Mouse (Mus musculus) heart, embryonic 16.5 days (tissue): ENCODE results near the gene Trappc1. TPM values are rescaled to one million over a fixed set of nuclear protein-coding genes. Genes with fewer than 3 reads are reported as not detected.

ENCODE experiments used
- ATAC-seq: fragments of 200-750 bp; cut with Nextera tagmentation; replicated peaks from 2 replicates; pipeline ENCODE4 v1.8.0; 2017; ENCODE audit warnings: moderate number of reproducible peaks; ENCODE audit not compliant: insufficient read depth, low FRiP score; ENCODE audit errors: extremely low read depth
- H3K27ac ChIP-seq: fragments of 300-500 bp; sonication (generic); 2 replicates; pipeline ENCODE4 v1.5.1; 2014; ENCODE audit warnings: mild to moderate bottlenecking, low read length, control low read depth, moderate library complexity
- H3K27me3 ChIP-seq: fragments of 300-500 bp; sonication (generic); 2 replicates; pipeline ENCODE4 v1.6.1; 2014; ENCODE audit warnings: low read length, mixed read lengths; ENCODE audit not compliant: control insufficient read depth, insufficient read depth
- H3K36me3 ChIP-seq: fragments of 300-500 bp; sonication (generic); 2 replicates; pipeline ENCODE4 v1.6.1; 2014; ENCODE audit not compliant: control insufficient read depth, insufficient read depth
- H3K4me1 ChIP-seq: fragments of 300-500 bp; sonication (generic); 2 replicates; pipeline ENCODE4 v1.6.1; 2014; ENCODE audit warnings: low read length, mixed read lengths; ENCODE audit not compliant: control insufficient read depth, insufficient read depth
- H3K4me2 ChIP-seq: fragments of 300-500 bp; sonication (generic); 2 replicates; pipeline ENCODE4 v1.6.1; 2014; ENCODE audit warnings: low read depth, mild to moderate bottlenecking, control low read depth, low read length
- H3K4me3 ChIP-seq: fragments of 300-500 bp; sonication (generic); 2 replicates; pipeline ENCODE4 v1.5.1; 2014; ENCODE audit warnings: mild to moderate bottlenecking, control low read depth, low read length
- H3K9ac ChIP-seq: fragments of 300-500 bp; sonication (generic); 2 replicates; pipeline ENCODE4 v1.6.1; 2014; ENCODE audit warnings: low read length, control low read depth
- H3K9me3 ChIP-seq: fragments of 300-500 bp; sonication (generic); replicated peaks from 2 replicates; pipeline ENCODE4 v1.6.1; 2016; ENCODE audit warnings: low read length; ENCODE audit not compliant: control insufficient read depth
- WGBS: fragments of 180-500 bp; shearing (Covaris S2); extraction: QIAGEN DNeasy Blood & Tissue Kit; methylation state at CpG from one replicate; pipeline ENCODE4 v1.1.7; 2014; 5-methylcytosine and 5-hydroxymethylcytosine counted together
- polyA plus RNA-seq: library from polyadenylated mRNA; unstranded; fragments of >200 nt; fragmentation: Nextera tagmentation; extraction: Ambion mirVana; gene quantifications from 2 replicates; pipeline ENCODE4 v1.2.1, GENCODE M21; 2015

Trappc1 gene
- 176 and 179 TPM in 2 replicates for polyA plus RNA-seq

DNA sequence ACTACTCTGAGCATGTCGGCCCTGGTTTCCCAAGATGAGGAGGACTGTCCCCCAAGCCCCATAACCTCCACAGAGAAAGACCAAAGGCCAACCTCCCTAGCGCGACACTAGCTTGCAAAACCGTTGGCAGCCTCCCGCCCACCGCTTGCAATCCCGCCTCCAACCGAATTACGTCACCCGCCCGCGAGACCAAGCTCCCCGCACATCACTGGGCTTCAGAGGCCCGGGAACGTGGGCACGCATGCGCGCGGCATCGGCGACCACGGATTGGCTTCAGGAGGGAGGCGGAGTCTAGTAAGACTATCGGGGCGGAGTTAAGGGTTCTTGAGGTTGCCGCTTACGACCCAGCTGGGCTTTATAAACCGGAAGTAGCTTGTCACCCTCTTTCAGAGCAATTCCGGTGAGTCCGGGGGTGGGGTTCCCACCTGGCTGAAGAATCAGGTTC, at the start of gene Trappc1, which contains the start of gene Cntrob:
Gene Trappc1, plus strand, starts transcription at position 314 of the 445 bp plus-strand sequence.
Gene Cntrob, minus strand, starts transcription at position 109 of the 445 bp plus-strand sequence.
- H3K4me1 ChIP-seq = peaks cover 29% of the 10 kb centered on the region
- H3K27ac ChIP-seq = peak within 1 kb of the TSS; percentile 88
- peaks cover 12% of the 10 kb centered on the region; the same call in 1 of the 2 replicates for H3K36me3 ChIP-seq
- peaks cover 9% of the 10 kb centered on the region; the same call in 1 of the 2 replicates for H3K27me3 ChIP-seq
- peak within 1 kb of the TSS; percentile 91 for H3K4me2 ChIP-seq
- ATAC-seq = peak; percentile 93
- WGBS = 0% methylated on average over 30 of the region's 30 CpGs
- H3K4me3 ChIP-seq = peak within 1 kb of the TSS; percentile 68
- no peaks in the 10 kb centered on the region for H3K9me3 ChIP-seq
- H3K9ac ChIP-seq = peak within 1 kb of the TSS; percentile 89

- Histone ChIP-seq H3K4me3 (no peak overlapping the region), H3K4me2 (no peak overlapping the region), H3K9me3 (no peaks in the 10 kb centered on the region), H3K9ac (no peak overlapping the region), H3K27me3 (0 out of 2 replicates have a peak, but pooled peaks cover under 1% of the 10 kb centered on the region), H3K36me3 (no peaks in the 10 kb centered on the region), H3K4me1 (peaks cover 4% of the 10 kb centered on the region; the same call in 1 of the 2 replicates), H3K27ac (no peak overlapping the region)
- ATAC-seq = no peak
- WGBS = 80% methylated on average over 6 of the region's 6 CpGs
Observed at GRCm38 (mm10) chr11:69275650-69276049, 48.1 kb upstream of the Trappc1 start.

- no peaks in the 10 kb centered on the region for H3K36me3 ChIP-seq
- no peak overlapping the region for H3K9ac ChIP-seq
- no peaks in the 10 kb centered on the region for H3K9me3 ChIP-seq
- no peaks in the 10 kb centered on the region for H3K27me3 ChIP-seq
- H3K4me3 ChIP-seq = no peak overlapping the region
- peaks cover 4% of the 10 kb centered on the region; the same call in 1 of the 2 replicates for H3K4me1 ChIP-seq
- ATAC-seq = no peak
- no peak overlapping the region for H3K27ac ChIP-seq
- WGBS = 26% methylated on average over 2 of the region's 2 CpGs
- no peak overlapping the region for H3K4me2 ChIP-seq
Observed at GRCm38 (mm10) chr11:69276081-69276480, 47.7 kb upstream of the Trappc1 start.

DNA sequence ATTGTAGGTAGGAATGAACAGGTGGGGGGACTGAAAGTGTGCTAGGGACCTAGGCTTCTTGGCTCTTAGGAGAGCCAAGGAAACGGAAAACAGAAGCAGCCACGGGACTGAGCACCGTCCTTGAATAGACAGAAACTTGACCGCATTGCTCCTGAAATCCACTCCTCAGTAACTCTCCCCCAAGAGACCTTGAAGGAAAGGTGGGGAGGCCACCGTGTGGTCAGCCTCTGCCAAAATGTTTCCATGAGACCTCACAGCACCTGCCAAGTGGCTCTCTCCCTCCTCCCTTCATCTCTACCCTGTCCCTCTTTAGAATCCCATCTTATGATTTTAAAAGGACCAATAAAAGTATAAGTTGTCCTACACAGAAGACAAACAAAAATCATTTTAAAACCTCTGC, 46.5 kb upstream of the Trappc1 start:
- H3K4me1 ChIP-seq = peaks cover 4% of the 10 kb centered on the region; the same call in 1 of the 2 replicates
- no peaks in the 10 kb centered on the region for H3K36me3 ChIP-seq
- 68% methylated on average over 5 of the region's 5 CpGs for WGBS
- H3K9ac ChIP-seq = no peak overlapping the region
- H3K9me3 ChIP-seq = no peaks in the 10 kb centered on the region
- no peak overlapping the region for H3K4me2 ChIP-seq
- H3K4me3 ChIP-seq = no peak overlapping the region
- ATAC-seq = no peak
- H3K27ac ChIP-seq = no peak overlapping the region
- no peaks in the 10 kb centered on the region for H3K27me3 ChIP-seq

DNA sequence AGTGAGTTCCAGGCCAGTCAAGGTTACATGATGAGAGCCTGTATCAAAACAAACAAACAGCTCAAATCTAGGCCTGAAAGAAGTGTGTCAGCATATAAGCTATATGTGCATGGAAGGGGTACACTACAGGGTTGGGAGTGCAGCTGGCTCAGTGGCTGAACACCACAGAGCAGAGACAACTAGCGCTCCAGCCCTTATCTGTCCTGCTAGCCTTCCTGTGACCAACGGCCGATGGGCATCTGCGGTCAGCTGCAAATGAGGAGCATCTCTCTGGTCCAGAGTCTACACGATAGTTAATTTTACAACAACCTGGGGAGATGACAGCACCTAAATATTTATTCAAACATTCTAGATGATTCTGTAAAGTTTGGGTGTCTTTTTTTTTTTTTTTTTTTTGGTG, 32.7 kb upstream of the Trappc1 start:
- 0 out of 2 replicates have a peak, but pooled peaks cover 2% of the 10 kb centered on the region for H3K9me3 ChIP-seq
- no peak overlapping the region for H3K4me3 ChIP-seq
- H3K36me3 ChIP-seq = no peaks in the 10 kb centered on the region
- 87% methylated on average over 5 of the region's 5 CpGs for WGBS
- H3K4me2 ChIP-seq = no peak overlapping the region
- no peaks in the 10 kb centered on the region for H3K27me3 ChIP-seq
- no peak overlapping the region for H3K9ac ChIP-seq
- no peak overlapping the region for H3K27ac ChIP-seq
- no peak for ATAC-seq
- no peaks in the 10 kb centered on the region for H3K4me1 ChIP-seq

DNA sequence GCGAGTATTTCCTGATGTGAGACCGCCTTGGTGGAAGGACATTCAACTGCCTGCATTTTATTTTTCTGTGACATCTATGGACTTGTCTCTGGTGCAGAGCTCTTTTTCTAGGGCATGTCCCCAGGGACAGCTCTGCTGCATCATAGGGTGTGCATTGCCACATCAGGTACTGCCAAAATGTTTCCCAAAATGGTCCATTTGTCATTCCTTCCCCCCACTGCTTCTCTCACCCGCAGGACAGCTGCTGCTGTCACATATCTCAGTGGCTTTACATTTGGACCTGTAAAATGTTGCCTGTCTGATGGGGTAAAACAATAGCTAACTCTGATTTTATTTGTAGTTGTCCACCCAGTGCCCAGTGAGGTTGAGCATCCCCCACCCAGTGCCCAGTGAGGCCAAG, 28.5 kb upstream of the Trappc1 start:
- Histone ChIP-seq H3K27ac (no peak overlapping the region), H3K36me3 (peaks cover 8% of the 10 kb centered on the region), H3K27me3 (no peaks in the 10 kb centered on the region), H3K4me2 (no peak overlapping the region), H3K4me1 (no peaks in the 10 kb centered on the region), H3K4me3 (no peak overlapping the region), H3K9ac (no peak overlapping the region), H3K9me3 (no peaks in the 10 kb centered on the region)
- 82% methylated on average over 3 of the region's 3 CpGs for WGBS
- no peak for ATAC-seq

DNA sequence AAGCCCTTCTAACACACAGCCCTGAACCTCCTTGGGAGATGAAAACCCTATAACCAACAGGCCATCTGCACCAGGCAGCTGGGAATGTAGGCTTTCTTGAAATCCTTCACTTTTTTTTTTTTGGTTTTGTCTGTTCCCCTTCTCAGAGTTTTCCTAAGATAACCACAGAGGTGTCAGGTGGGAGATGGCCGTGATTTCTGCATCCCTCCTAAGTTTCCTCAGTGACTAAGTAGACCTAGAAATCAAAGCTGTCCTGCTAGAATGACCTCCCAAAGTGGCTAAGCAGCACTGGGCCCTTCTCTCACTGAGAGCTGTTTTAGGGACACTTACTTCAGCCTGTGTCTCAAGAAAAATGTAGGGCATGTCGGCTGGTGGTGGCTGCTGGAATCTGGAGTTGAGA, 26.0 kb upstream of the Trappc1 start:
- H3K27me3 ChIP-seq = no peaks in the 10 kb centered on the region

GRCm38 (mm10) chr11:69298231-69298630, 25.5 kb upstream of the Trappc1 start:
- Histone ChIP-seq H3K27me3 (no peaks in the 10 kb centered on the region), H3K36me3 (peaks cover 12% of the 10 kb centered on the region), H3K4me3 (no peak overlapping the region), H3K27ac (no peak overlapping the region), H3K9me3 (no peaks in the 10 kb centered on the region), H3K9ac (no peak overlapping the region), H3K4me1 (no peaks in the 10 kb centered on the region), H3K4me2 (no peak overlapping the region)
- WGBS = 71% methylated on average over 7 of the region's 7 CpGs
- no peak for ATAC-seq

More for the DNA sequence above, 26.0 kb upstream of the Trappc1 start:
- no peak overlapping the region for H3K9ac ChIP-seq
- no peak overlapping the region for H3K4me3 ChIP-seq
- WGBS = 63% methylated on average over 2 of the region's 2 CpGs
- H3K4me1 ChIP-seq = no peaks in the 10 kb centered on the region
- H3K9me3 ChIP-seq = no peaks in the 10 kb centered on the region
- peaks cover 8% of the 10 kb centered on the region for H3K36me3 ChIP-seq
- H3K27ac ChIP-seq = no peak overlapping the region
- no peak for ATAC-seq
- H3K4me2 ChIP-seq = no peak overlapping the region

GRCm38 (mm10) chr11:69302817-69303216, 21.0 kb upstream of the Trappc1 start:
- no peak for ATAC-seq
- Histone ChIP-seq H3K9ac (no peak overlapping the region), H3K27me3 (no peaks in the 10 kb centered on the region), H3K27ac (no peak overlapping the region), H3K9me3 (no peaks in the 10 kb centered on the region), H3K4me2 (no peak overlapping the region), H3K36me3 (peaks cover 36% of the 10 kb centered on the region), H3K4me1 (no peaks in the 10 kb centered on the region), H3K4me3 (no peak overlapping the region)
- 80% methylated on average over 7 of the region's 7 CpGs for WGBS
